Mouse (Mus musculus): ENCODE results near the gene Cmpk1. TPM values are rescaled to one million over a fixed set of nuclear protein-coding genes. Genes with fewer than 3 reads are reported as not detected.

Gene Cmpk1
- total and polyA plus RNA-seq, 3 experiments: 27.2 to 115 (median 92.1) TPM

DNA sequence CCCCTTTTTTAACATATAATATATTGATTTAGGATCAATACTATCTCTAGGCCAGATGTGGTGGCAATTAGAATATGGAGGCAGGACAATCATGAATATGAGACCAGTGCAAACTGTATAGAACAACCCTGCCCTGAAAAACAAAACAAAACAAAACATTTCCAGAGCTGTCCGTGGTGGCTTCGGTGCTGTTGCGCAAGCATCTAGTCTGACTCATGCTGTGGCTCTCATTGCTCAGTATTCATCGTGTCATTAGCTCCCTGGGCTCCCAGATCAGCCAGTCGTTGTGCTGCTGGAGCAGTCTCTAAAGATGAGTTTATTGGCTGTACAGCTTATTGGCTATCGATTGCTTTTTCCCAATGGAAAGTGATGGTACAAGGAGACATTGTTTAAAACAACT, 48.0 kb upstream of the Cmpk1 start:
- H3K4me2 ChIP-seq (ENCODE audit: insufficient read depth, low read depth, poor library complexity, severe bottlenecking): no peak overlapping the region
- in situ Hi-C loops (cut with MboI; ENCODE audit: low pct_ligation_motif_present, low pct_unique_long_range_greater_than_20kb, low sequenced_read_pairs) (no loop called here), dilution Hi-C loops (cut with MboI; ENCODE audit: extremely low pct_ligation_motif_present, extremely low pct_unique_long_range_greater_than_20kb, low sequenced_read_pairs) (no loop called here)
- no peaks in the 10 kb centered on the region for H3K9me3 ChIP-seq (replicated peaks; ENCODE audit: low read length)
- no peaks in the 10 kb centered on the region for H3K79me2 ChIP-seq (replicated peaks; ENCODE audit: control insufficient read depth, extremely low read depth, insufficient read depth, poor library complexity, severe bottlenecking)
- no peak overlapping the region for H3K27ac ChIP-seq (ENCODE audit: insufficient read depth, low read depth)
- no peak overlapping the region for H3K4me3 ChIP-seq (replicated peaks in 1 of 3; ENCODE audit: low read depth in 2 of 3, low read length in 2 of 3, poor library complexity in 1 of 3)
- H3K4me1 ChIP-seq (ENCODE audit: control insufficient read depth in 1 of 2, insufficient read depth in 2 of 2): no peaks in the 10 kb centered on the region
- H3K36me3 ChIP-seq (replicated peaks in 1 of 2; ENCODE audit: control insufficient read depth in 1 of 2, insufficient read depth in 1 of 2, low read length in 1 of 2): peaks cover 29 to 70% of the 10 kb centered on the region in 2 experiments
- no peak overlapping the region for H3K9ac ChIP-seq (ENCODE audit: insufficient read depth, low read depth)
- no peaks in the 10 kb centered on the region for H3K27me3 ChIP-seq (replicated peaks)
- DNase-seq (ENCODE audit: extremely low read depth): no peak
- no peak for TF ChIP-seq ZKSCAN1 (IDR thresholded peaks at IDR 0.05; ENCODE audit: borderline replicate concordance, low read depth, low read length)
- TF ChIP-seq NELFE (IDR thresholded peaks at IDR 0.05; ENCODE audit: low read depth, low read length): no peak
- no peak for TF ChIP-seq PAX5 (IDR thresholded peaks at IDR 0.05; ENCODE audit: low read length)
- TF ChIP-seq BHLHE40 (IDR thresholded peaks at IDR 0.05; ENCODE audit: low read depth, low read length): no peak
- no peak for TF ChIP-seq TCF12 (IDR thresholded peaks at IDR 0.05; ENCODE audit: low read depth, low read length)
- TF ChIP-seq SMC3 (IDR thresholded peaks at IDR 0.05; ENCODE audit: low read depth, low read length): no peak
- no peak for TF ChIP-seq MEF2A (IDR thresholded peaks at IDR 0.05; ENCODE audit: borderline replicate concordance, low read depth, low read length)

DNA sequence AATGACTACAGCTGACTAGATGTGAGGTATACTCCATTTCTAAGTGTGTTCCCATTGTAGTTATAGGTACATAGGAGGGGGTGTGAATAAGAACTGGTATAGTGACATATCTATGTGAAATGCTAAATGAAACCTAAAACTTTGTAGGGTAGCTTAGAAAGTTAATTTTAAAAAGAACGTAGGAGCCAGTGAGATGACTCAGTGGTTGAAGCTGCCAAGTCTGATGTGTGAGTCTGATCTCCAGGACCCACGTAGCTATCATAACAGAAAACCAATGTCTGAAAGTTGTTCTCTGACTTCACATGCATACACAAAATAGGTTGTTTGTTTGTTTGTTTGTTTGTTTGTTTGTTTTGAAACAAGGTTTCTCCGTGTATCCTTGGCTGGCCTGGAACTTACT, 33.0 kb upstream of the Cmpk1 start:
- Histone ChIP-seq H3K36me3 (replicated peaks in 1 of 2; ENCODE audit: control insufficient read depth in 1 of 2, insufficient read depth in 1 of 2, low read length in 1 of 2) (peaks cover 43 to 80% of the 10 kb centered on the region in 2 experiments), H3K9ac (ENCODE audit: insufficient read depth, low read depth) (no peak overlapping the region), H3K4me1 (ENCODE audit: control insufficient read depth in 1 of 2, insufficient read depth in 2 of 2) (no peaks in the 10 kb centered on the region), H3K27ac (ENCODE audit: insufficient read depth, low read depth) (no peak overlapping the region), H3K9me3 (replicated peaks; ENCODE audit: low read length) (no peaks in the 10 kb centered on the region), H3K4me2 (ENCODE audit: insufficient read depth, low read depth, poor library complexity, severe bottlenecking) (no peak overlapping the region), H3K4me3 (replicated peaks in 1 of 3; ENCODE audit: low read depth in 2 of 3, low read length in 2 of 3, poor library complexity in 1 of 3) (no peak overlapping the region), H3K79me2 (replicated peaks; ENCODE audit: control insufficient read depth, extremely low read depth, insufficient read depth, poor library complexity, severe bottlenecking) (no peaks in the 10 kb centered on the region), H3K27me3 (replicated peaks) (no peaks in the 10 kb centered on the region)
- TF ChIP-seq MAZ (IDR thresholded peaks at IDR 0.05; ENCODE audit: low read depth, low read length) (no peak), KAT2A (IDR thresholded peaks at IDR 0.05; ENCODE audit: insufficient replicate concordance, low read length) (no peak), NRF1 (IDR thresholded peaks at IDR 0.05; ENCODE audit: low read depth, low read length) (no peak), MYC (IDR thresholded peaks at IDR 0.05; ENCODE audit: low read depth, low read length) (no peak), SMC3 (IDR thresholded peaks at IDR 0.05; ENCODE audit: low read depth, low read length) (no peak), POLR2AphosphoS2 (IDR thresholded peaks at IDR 0.05; ENCODE audit: low read depth, low read length) (no peak), HCFC1 (IDR thresholded peaks at IDR 0.05; ENCODE audit: low read depth, low read length) (no peak)
- DNase-seq (ENCODE audit: extremely low read depth): no peak
- in situ Hi-C loops (cut with MboI; ENCODE audit: low pct_ligation_motif_present, low pct_unique_long_range_greater_than_20kb, low sequenced_read_pairs): no loop called here
- dilution Hi-C loops (cut with MboI; ENCODE audit: extremely low pct_ligation_motif_present, extremely low pct_unique_long_range_greater_than_20kb, low sequenced_read_pairs): no loop called here

DNA sequence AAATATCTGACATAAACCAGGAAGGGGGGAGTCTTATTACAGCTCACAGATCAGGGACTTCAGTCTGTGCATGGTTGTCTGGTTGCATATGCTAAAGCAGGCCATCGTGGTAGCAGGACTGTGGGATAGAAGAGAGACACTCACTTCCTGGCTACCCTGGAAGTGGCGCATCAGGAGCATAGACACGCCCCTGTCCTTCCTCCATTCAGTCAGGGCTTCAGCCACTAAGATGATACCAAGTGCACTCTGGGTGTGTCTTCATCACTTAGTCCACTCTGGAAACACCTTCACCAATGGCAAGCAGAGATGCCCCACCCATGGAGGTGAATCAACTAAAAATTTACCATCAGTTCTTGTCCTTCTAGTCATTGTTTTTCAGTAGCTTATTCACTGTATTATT, 27.2 kb upstream of the Cmpk1 start:
- in situ Hi-C loops (cut with MboI; ENCODE audit: low pct_ligation_motif_present, low pct_unique_long_range_greater_than_20kb, low sequenced_read_pairs): no loop called here
- TF ChIP-seq ZNF384 (IDR thresholded peaks at IDR 0.05; ENCODE audit: low read depth, low read length) (no peak), CHD1 (IDR thresholded peaks at IDR 0.05; ENCODE audit: low read depth, low read length) (no peak), USF2 (conservative IDR thresholded peaks at IDR 0.05; ENCODE audit: low read depth, low read length) (no peak)
- H3K4me2 ChIP-seq (ENCODE audit: insufficient read depth, low read depth, poor library complexity, severe bottlenecking): no peak overlapping the region
- H3K27ac ChIP-seq (ENCODE audit: insufficient read depth, low read depth): no peak overlapping the region
- dilution Hi-C loops (cut with MboI; ENCODE audit: extremely low pct_ligation_motif_present, extremely low pct_unique_long_range_greater_than_20kb, low sequenced_read_pairs): no loop called here
- peaks cover 41 to 81% of the 10 kb centered on the region in 2 experiments for H3K36me3 ChIP-seq (replicated peaks in 1 of 2; ENCODE audit: control insufficient read depth in 1 of 2, insufficient read depth in 1 of 2, low read length in 1 of 2)
- H3K79me2 ChIP-seq (replicated peaks; ENCODE audit: control insufficient read depth, extremely low read depth, insufficient read depth, poor library complexity, severe bottlenecking): no peaks in the 10 kb centered on the region
- H3K4me1 ChIP-seq (ENCODE audit: control insufficient read depth in 1 of 2, insufficient read depth in 2 of 2): no peaks in the 10 kb centered on the region
- no peak overlapping the region for H3K4me3 ChIP-seq (replicated peaks in 1 of 3; ENCODE audit: low read depth in 2 of 3, low read length in 2 of 3, poor library complexity in 1 of 3)
- H3K27me3 ChIP-seq (replicated peaks): no peaks in the 10 kb centered on the region
- no peak for DNase-seq (ENCODE audit: extremely low read depth)
- no peak overlapping the region for H3K9ac ChIP-seq (ENCODE audit: insufficient read depth, low read depth)
- no peaks in the 10 kb centered on the region for H3K9me3 ChIP-seq (replicated peaks; ENCODE audit: low read length)

All from CH12.LX (cell line).